Comparison of ENCODE assay signal across 8 mouse cellular contexts in the genomic region with DNA sequence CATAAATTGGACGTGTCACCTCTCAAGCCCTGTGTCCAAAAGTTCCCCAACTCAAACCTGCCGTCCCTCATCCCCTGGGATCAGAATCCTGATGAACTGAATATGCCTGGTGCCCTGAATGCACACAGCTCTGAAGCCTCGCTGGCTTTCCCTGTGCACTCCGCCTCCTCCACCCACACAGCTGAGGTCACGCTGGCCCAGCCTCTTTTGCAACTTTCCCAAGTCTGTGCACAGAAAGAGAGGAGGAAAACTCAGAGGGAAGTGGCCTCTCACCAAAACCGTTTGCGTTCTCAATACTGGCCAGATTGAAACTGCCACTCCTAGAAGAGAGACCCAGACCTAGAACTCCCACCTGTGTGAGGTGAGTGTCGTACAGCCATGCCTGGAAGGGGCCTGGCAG. TPM values are rescaled to one million over a fixed set of nuclear protein-coding genes. Genes with fewer than 3 reads are reported as not detected.
A peak's percentile ranks its signal among the peaks of the same experiment; 100 is the strongest.
DNase-seq lines count a peak whose midpoint lies in the region; ATAC-seq lines count a peak whose summit lies in the region.
"Had no signal": no experiment of that assay in that cellular context is flagged by ENCODE, and none has a peak within 500 bp of the region (broad histone marks: within the 10 kb centered on the region; RNA-seq: fewer than 3 reads in every experiment).

A gene (plus strand): TSS at position 221 of the 400 bp plus-strand sequence.

- WGBS in midbrain, embryonic 14.5 days = 60% methylated on average over 8 of the region's 8 CpGs

- H3K4me1 ChIP-seq in midbrain, embryonic 14.5 days (ENCODE audit: control insufficient read depth, insufficient read depth, low read length) = no peaks in the 10 kb centered on the region
- H3K4me1 ChIP-seq: limb, embryonic 13.5 days had no signal

- H3K4me3 ChIP-seq in midbrain, embryonic 14.5 days (replicated peaks; ENCODE audit: low read depth, low read length) = no peak within 1 kb of the TSS
- H3K4me3 ChIP-seq: limb, embryonic 13.5 days had no signal

- no peaks in the 10 kb centered on the region for H3K36me3 ChIP-seq in midbrain, embryonic 14.5 days (ENCODE audit: control insufficient read depth, insufficient read depth, low read length)
- H3K36me3 ChIP-seq: limb, embryonic 13.5 days had no signal

- no peak within 1 kb of the TSS for H3K9ac ChIP-seq in midbrain, embryonic 14.5 days (replicated peaks; ENCODE audit: low read length)
- H3K9ac ChIP-seq: limb, embryonic 13.5 days had no signal

- ATAC-seq in megakaryocyte progenitor cell, adult 5-6 weeks (replicated peaks; ENCODE audit: poor library complexity) = peak; percentile 72
- ATAC-seq in midbrain, embryonic 14.5 days (ENCODE audit: low FRiP score, low TSS enrichment) = no peak

- DNase-seq in NIH3T3 (ENCODE audit: low read depth) = peak; percentile 89
- peak; percentile 59 for DNase-seq in adrenal gland, postnatal 25 days
- peak; percentile 69 for DNase-seq in heart, postnatal 4 days
- no peak for DNase-seq in natural killer cell, adult 2 months (ENCODE audit: low spot score in 2 of 2)
- no peak for DNase-seq in midbrain, embryonic 14.5 days
- DNase-seq in spleen, adult 12 weeks (ENCODE audit: low spot score) = no peak

- H3K9me3 ChIP-seq in midbrain, embryonic 14.5 days (ENCODE audit: control insufficient read depth, low read length) = no peaks in the 10 kb centered on the region
- H3K9me3 ChIP-seq: limb, embryonic 13.5 days had no signal

- H3K27me3 ChIP-seq in midbrain, embryonic 14.5 days (ENCODE audit: control insufficient read depth, insufficient read depth, low read length) = no peaks in the 10 kb centered on the region
- H3K27me3 ChIP-seq: limb, embryonic 13.5 days had no signal

- H3K27ac ChIP-seq in midbrain, embryonic 14.5 days (replicated peaks; ENCODE audit: low read depth, low read length) = no peak within 1 kb of the TSS
- H3K27ac ChIP-seq: limb, embryonic 13.5 days had no signal

- H3K4me2 ChIP-seq in midbrain, embryonic 14.5 days (ENCODE audit: low read length) = no peak within 1 kb of the TSS
- H3K4me2 ChIP-seq: limb, embryonic 13.5 days had no signal

RNA-seq across cellular contexts. Expression of the gene that starts here (rescaled TPM):
- total RNA-seq in adrenal gland, postnatal 25 days (2021) = 5.0 and 5.4 TPM in 2 replicates
- 1 to 10 TPM; 2.6 to 3.6 TPM for total RNA-seq in heart, postnatal 4 days (2021)
- total RNA-seq in megakaryocyte progenitor cell, adult 5-6 weeks (2015) = 5.8 and 7.7 TPM in 2 replicates
- total RNA-seq in megakaryocyte progenitor cell, adult 5-6 weeks (2017) = 31.1 and 43.2 TPM in 2 replicates
- polyA plus RNA-seq in midbrain, embryonic 14.5 days (2014; fragmentation: Nextera tagmentation; extraction: Ambion mirVana) = 0.12 and 1.6 TPM in 2 replicates

Comparison
In these comparisons a context has a peak if more than half of its experiments do, and no peak if none do; other contexts are left out.
1. DNase-seq: peak in NIH3T3 (single experiment), adrenal gland, postnatal 25 days (single experiment) and heart, postnatal 4 days (single experiment); none in natural killer cell, adult 2 months (0 of 2), midbrain, embryonic 14.5 days (single experiment) and spleen, adult 12 weeks (single experiment).